Mouse (Mus musculus): Measurements from ENCODE around the gene Pstpip1. TPM values are rescaled to one million over a fixed set of nuclear protein-coding genes. Genes with fewer than 3 reads are reported as not detected.

Pstpip1 gene
- polyA plus RNA-seq (2015; fragmentation: Nextera tagmentation; extraction: Ambion mirVana): 1.3 and 1.4 TPM in 2 replicates

DNA sequence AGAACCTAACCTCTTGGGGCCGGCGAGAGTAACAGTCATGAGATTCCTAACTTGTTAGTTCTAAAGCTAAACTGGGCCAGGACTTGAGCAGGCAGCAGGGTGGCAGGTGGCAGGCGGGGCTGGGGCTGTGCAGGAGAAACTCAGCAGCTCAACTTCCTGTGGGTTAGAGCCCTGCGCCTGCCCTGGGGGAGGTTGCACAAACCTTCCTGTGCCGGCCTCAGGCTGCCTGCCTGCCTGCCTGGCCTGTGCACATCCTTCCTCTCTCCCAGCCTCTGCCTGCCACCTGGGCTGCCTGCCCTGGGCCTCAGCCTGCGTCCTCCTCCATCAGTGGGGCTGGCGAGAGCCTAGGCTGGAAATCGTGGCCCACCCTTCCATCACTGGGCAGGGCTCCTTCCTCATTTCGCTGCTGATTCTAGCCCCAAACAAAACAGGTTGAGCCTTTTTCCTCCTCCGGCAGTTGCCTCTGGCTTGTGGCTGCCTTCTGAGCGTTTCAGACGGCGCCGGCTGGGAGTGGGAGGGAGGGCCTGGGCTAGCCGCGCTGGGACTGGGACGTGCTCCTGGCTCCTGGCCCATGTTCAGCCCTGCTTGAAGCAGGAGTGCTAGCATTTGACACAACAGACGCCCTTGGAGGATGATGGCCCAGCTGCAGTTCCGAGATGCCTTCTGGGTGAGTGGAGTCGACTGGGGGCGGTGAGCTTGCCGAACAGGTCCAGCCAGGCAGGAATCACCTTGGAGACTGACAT lies at the start of gene Pstpip1:
Pstpip1 (plus strand) TSS at position 185 of the 743 bp plus-strand sequence.
- peak within 1 kb of the TSS; percentile 10 for H3K4me3 ChIP-seq
- H3K27me3 ChIP-seq: no peaks in the 10 kb centered on the region
- H3K9me3 ChIP-seq: no peaks in the 10 kb centered on the region
- no peaks in the 10 kb centered on the region for H3K36me3 ChIP-seq
- peak within 1 kb of the TSS; percentile 79; the same call in 1 of the 2 replicates for H3K27ac ChIP-seq
- H3K9ac ChIP-seq: peak within 1 kb of the TSS; percentile 56
- 14% methylated on average over 22 of the region's 22 CpGs for WGBS
- peaks cover 19% of the 10 kb centered on the region for H3K4me1 ChIP-seq
- peak; percentile 78 for ATAC-seq (ENCODE audit: low FRiP score, low read depth)
- peak within 1 kb of the TSS; percentile 55 for H3K4me2 ChIP-seq (replicated peaks)

GRCm38 (mm10) chr9:56041372-56042180 lies 48.2 kb upstream of the Pstpip1 start, which contains the start of gene Rcn2:
TSS of gene Rcn2 (plus strand) at chr9:56041845.
- peak within 1 kb of the TSS; percentile 98 for H3K27ac ChIP-seq
- WGBS: under 1% methylated on average over 48 of the region's 49 CpGs
- no peaks in the 10 kb centered on the region for H3K27me3 ChIP-seq
- peaks cover 22% of the 10 kb centered on the region for H3K36me3 ChIP-seq
- peaks cover 16% of the 10 kb centered on the region for H3K4me1 ChIP-seq
- peak; percentile 100 for ATAC-seq (ENCODE audit: low FRiP score, low read depth)
- H3K4me2 ChIP-seq (replicated peaks): peak within 1 kb of the TSS; percentile 71
- H3K9ac ChIP-seq: peak within 1 kb of the TSS; percentile 96
- peak within 1 kb of the TSS; percentile 78 for H3K4me3 ChIP-seq
- no peaks in the 10 kb centered on the region for H3K9me3 ChIP-seq

DNA sequence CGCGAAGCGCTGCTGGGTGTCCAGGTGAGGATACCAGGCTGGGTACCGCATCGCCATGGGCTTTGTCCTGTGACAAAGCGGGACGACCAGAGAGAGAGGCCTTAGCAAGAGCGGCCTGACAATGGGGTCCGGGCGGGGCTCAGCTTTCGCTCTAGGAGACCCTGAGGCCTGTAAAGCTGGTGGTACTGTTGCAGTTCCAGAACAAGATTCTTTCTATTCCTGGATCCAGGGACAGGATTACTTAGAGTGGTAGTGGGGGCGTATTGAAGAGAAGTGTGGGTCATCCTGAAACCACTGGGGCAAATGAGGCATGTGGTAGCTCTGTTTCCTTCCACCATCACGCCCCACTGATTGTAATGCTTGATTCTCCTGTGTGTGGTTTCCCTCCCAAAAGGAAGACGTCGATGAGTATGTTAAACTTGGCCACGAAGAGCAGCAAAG lies 47.6 kb upstream of the Pstpip1 start:
- Histone ChIP-seq H3K4me3 (peak overlapping the region; percentile 78), H3K27ac (peak overlapping the region; percentile 98), H3K9me3 (no peaks in the 10 kb centered on the region), H3K9ac (peak overlapping the region; percentile 96), H3K27me3 (no peaks in the 10 kb centered on the region), H3K36me3 (peaks cover 22% of the 10 kb centered on the region), H3K4me1 (peaks cover 16% of the 10 kb centered on the region), H3K4me2 (replicated peaks) (peak overlapping the region; percentile 71)
- ATAC-seq (ENCODE audit: low FRiP score, low read depth): peak; percentile 71; the same call in 1 of the 2 replicates
- under 1% methylated on average over 16 of the region's 16 CpGs for WGBS

GRCm38 (mm10) chr9:56053796-56054195 lies 36.0 kb upstream of the Pstpip1 start:
- H3K4me1 ChIP-seq: peaks cover 4% of the 10 kb centered on the region; the same call in 1 of the 2 replicates
- H3K4me3 ChIP-seq: no peak overlapping the region
- ATAC-seq (ENCODE audit: low FRiP score, low read depth): no peak
- H3K27me3 ChIP-seq: no peaks in the 10 kb centered on the region
- H3K4me2 ChIP-seq (replicated peaks): no peak overlapping the region
- H3K9ac ChIP-seq: no peak overlapping the region
- 75% methylated on average over 3 of the region's 3 CpGs for WGBS
- H3K27ac ChIP-seq: no peak overlapping the region
- peaks cover 61% of the 10 kb centered on the region for H3K36me3 ChIP-seq
- no peaks in the 10 kb centered on the region for H3K9me3 ChIP-seq

DNA sequence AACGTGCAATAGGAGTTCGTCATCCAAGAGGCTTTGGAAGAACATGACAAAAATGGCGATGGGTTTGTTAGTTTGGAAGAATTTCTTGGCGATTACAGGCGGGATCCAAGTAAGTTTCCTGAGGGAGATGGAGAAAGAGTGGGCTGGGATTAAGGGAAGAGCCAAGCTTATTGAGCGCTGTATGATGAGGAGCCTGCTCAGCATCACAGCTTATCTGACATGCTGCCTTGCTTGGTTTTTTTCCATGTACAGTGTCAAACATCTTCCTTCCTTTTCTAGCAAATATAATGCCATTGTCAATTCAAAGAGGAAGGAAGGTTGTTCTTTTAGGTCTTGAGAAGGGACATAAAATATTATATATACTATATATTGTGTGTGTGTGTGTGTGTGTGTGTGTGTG lies 33.6 kb upstream of the Pstpip1 start:
- Histone ChIP-seq H3K36me3 (peaks cover 81% of the 10 kb centered on the region), H3K4me3 (no peak overlapping the region), H3K4me1 (peaks cover 4% of the 10 kb centered on the region; the same call in 1 of the 2 replicates), H3K27ac (no peak overlapping the region), H3K4me2 (replicated peaks) (no peak overlapping the region), H3K9ac (no peak overlapping the region), H3K27me3 (no peaks in the 10 kb centered on the region), H3K9me3 (no peaks in the 10 kb centered on the region)
- no peak for ATAC-seq (ENCODE audit: low FRiP score, low read depth)
- 94% methylated on average over 6 of the region's 6 CpGs for WGBS

GRCm38 (mm10) chr9:56062336-56062735 lies 27.4 kb upstream of the Pstpip1 start:
- H3K27me3 ChIP-seq: no peaks in the 10 kb centered on the region
- H3K36me3 ChIP-seq: peaks cover 64% of the 10 kb centered on the region
- no peak overlapping the region for H3K4me3 ChIP-seq
- ATAC-seq (ENCODE audit: low FRiP score, low read depth): no peak
- 90% methylated on average over 5 of the region's 5 CpGs for WGBS
- no peak overlapping the region for H3K27ac ChIP-seq
- no peaks in the 10 kb centered on the region for H3K9me3 ChIP-seq
- H3K4me1 ChIP-seq: 0 out of 2 replicates have a peak, but pooled peaks cover 3% of the 10 kb centered on the region
- H3K4me2 ChIP-seq (replicated peaks): no peak overlapping the region
- no peak overlapping the region for H3K9ac ChIP-seq

DNA sequence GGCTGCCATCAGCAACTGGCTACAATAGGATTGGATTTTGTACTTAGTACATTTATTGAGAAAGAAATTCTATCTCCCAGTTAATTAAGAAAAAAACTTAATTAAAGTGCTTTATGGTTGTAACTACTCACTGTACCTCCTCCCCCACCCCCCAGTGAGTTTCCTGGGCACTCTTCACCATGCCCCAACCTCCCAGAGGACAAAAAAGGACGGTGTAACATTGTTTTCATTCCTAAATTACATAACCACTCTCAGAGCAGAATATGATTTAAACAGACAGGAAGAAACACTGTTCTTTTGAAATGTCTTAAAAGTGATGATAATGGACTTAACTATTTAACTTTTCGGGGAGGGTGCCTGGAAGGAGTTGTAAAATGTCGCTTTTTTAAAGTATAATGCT lies 24.8 kb upstream of the Pstpip1 start:
- H3K9me3 ChIP-seq: no peaks in the 10 kb centered on the region
- no peak overlapping the region for H3K27ac ChIP-seq
- no peak overlapping the region for H3K4me3 ChIP-seq
- 77% methylated on average over 3 of the region's 3 CpGs for WGBS
- H3K9ac ChIP-seq: no peak overlapping the region
- no peak for ATAC-seq (ENCODE audit: low FRiP score, low read depth)
- no peaks in the 10 kb centered on the region for H3K27me3 ChIP-seq
- 0 out of 2 replicates have a peak, but pooled peaks cover 3% of the 10 kb centered on the region for H3K4me1 ChIP-seq
- peaks cover 60% of the 10 kb centered on the region for H3K36me3 ChIP-seq
- H3K4me2 ChIP-seq (replicated peaks): no peak overlapping the region

DNA sequence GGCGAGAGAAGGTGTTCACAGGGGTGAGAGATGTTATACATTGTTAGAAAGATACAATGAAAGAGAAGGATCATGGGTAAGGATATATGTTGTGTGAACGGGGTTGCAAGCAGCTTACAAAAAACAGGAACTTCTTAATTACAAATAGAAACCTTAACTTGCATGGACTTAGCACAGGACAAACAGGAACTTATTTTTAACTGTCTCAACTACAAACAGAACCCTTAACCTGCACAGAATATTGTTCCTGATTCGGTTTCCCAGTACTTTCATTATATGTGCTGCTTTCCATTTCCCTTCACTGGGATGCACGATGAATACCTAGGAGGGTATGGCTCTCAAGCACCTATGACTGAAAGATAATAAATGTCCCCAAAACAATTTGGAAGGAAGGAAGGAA lies 21.8 kb upstream of the Pstpip1 start:
- Histone ChIP-seq H3K9ac (no peak overlapping the region), H3K4me3 (no peak overlapping the region), H3K36me3 (peaks cover 46% of the 10 kb centered on the region), H3K4me1 (0 out of 2 replicates have a peak, but pooled peaks cover 3% of the 10 kb centered on the region), H3K9me3 (no peaks in the 10 kb centered on the region), H3K27me3 (no peaks in the 10 kb centered on the region), H3K4me2 (replicated peaks) (no peak overlapping the region), H3K27ac (no peak overlapping the region)
- no peak for ATAC-seq (ENCODE audit: low FRiP score, low read depth)
- 90% methylated on average over 4 of the region's 4 CpGs for WGBS

- H3K9me3 ChIP-seq: no peaks in the 10 kb centered on the region
- no peak overlapping the region for H3K4me2 ChIP-seq (replicated peaks)
- 87% methylated on average over 1 of the region's 1 CpGs for WGBS
- H3K4me1 ChIP-seq: 0 out of 2 replicates have a peak, but pooled peaks cover 3% of the 10 kb centered on the region
- H3K36me3 ChIP-seq: peaks cover 40% of the 10 kb centered on the region
- H3K27ac ChIP-seq: no peak overlapping the region
- no peak overlapping the region for H3K9ac ChIP-seq
- H3K4me3 ChIP-seq: no peak overlapping the region
- no peak for ATAC-seq (ENCODE audit: low FRiP score, low read depth)
- no peaks in the 10 kb centered on the region for H3K27me3 ChIP-seq
These were observed 21.1 kb upstream of the Pstpip1 start for GRCm38 (mm10) chr9:56068630-56069029.

- Histone ChIP-seq H3K9ac (no peak overlapping the region), H3K27me3 (no peaks in the 10 kb centered on the region), H3K4me3 (no peak overlapping the region), H3K4me2 (replicated peaks) (no peak overlapping the region), H3K9me3 (no peaks in the 10 kb centered on the region), H3K4me1 (peaks cover 23% of the 10 kb centered on the region), H3K27ac (no peak overlapping the region), H3K36me3 (peaks cover 29% of the 10 kb centered on the region)
- ATAC-seq (ENCODE audit: low FRiP score, low read depth): no peak
- 56% methylated on average over 2 of the region's 2 CpGs for WGBS
These were observed 16.9 kb upstream of the Pstpip1 start for GRCm38 (mm10) chr9:56072861-56073260.

DNA sequence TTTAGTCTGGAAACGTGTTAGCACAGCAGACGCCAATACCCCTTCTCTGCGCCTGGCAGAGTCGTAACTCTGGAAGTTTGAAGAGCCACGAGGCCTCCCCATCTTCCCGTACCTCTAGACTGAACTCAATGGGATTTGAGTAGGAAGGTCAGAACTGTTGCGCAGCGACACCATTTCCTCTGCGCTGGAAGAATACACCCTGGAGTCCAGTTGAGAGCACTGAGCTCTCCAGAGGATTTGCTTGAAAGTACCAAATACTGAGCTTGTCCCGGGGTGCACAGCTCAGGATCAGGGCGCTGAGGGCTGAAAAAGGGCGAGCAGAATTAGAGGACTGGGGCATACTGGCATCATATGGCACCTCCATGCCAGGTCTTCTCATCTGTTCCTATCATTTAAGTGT lies 14.9 kb upstream of the Pstpip1 start:
- Histone ChIP-seq H3K36me3 (peaks cover 32% of the 10 kb centered on the region), H3K4me1 (peaks cover 23% of the 10 kb centered on the region), H3K4me3 (no peak overlapping the region), H3K9me3 (no peaks in the 10 kb centered on the region), H3K27ac (no peak overlapping the region), H3K4me2 (replicated peaks) (no peak overlapping the region), H3K9ac (no peak overlapping the region), H3K27me3 (no peaks in the 10 kb centered on the region)
- no peak for ATAC-seq (ENCODE audit: low FRiP score, low read depth)
- 55% methylated on average over 12 of the region's 12 CpGs for WGBS

- Histone ChIP-seq H3K4me1 (peaks cover 23% of the 10 kb centered on the region), H3K4me2 (replicated peaks) (no peak overlapping the region), H3K27me3 (no peaks in the 10 kb centered on the region), H3K27ac (no peak overlapping the region), H3K9me3 (no peaks in the 10 kb centered on the region), H3K4me3 (no peak overlapping the region), H3K36me3 (peaks cover 35% of the 10 kb centered on the region), H3K9ac (0 out of 2 replicates have a peak overlapping the region, but pooled peaks have one; percentile 1)
- no peak for ATAC-seq (ENCODE audit: low FRiP score, low read depth)
- WGBS: 11% methylated on average over 4 of the region's 4 CpGs
These were observed 14.5 kb upstream of the Pstpip1 start for GRCm38 (mm10) chr9:56075264-56075663.

Measured in limb, embryonic 13.5 days (tissue).